Mouse (Mus musculus) limb, embryonic 15.5 days (tissue): ENCODE data around the gene Cbx1. TPM values are rescaled to one million over a fixed set of nuclear protein-coding genes. Genes with fewer than 3 reads are reported as not detected.
A peak's percentile ranks its signal among the peaks of the same experiment; 100 is the strongest.

Source experiments
- ATAC-seq: fragments of 200-750 bp; cut with Nextera tagmentation; 2 replicates; pipeline ENCODE4 v1.8.0; 2017; ENCODE audit warnings: low read depth, moderate TSS enrichment; ENCODE audit not compliant: insufficient number of reproducible peaks, low FRiP score, low TSS enrichment
- H3K27ac ChIP-seq: fragments of 300-500 bp; sonication (generic); 2 replicates; pipeline ENCODE4 v1.5.1; 2015; ENCODE audit warnings: moderate library complexity, mild to moderate bottlenecking, inconsistent platforms
- H3K27me3 ChIP-seq: fragments of 300-500 bp; sonication (generic); 2 replicates; pipeline ENCODE4 v1.6.1; 2015; ENCODE audit warnings: inconsistent platforms
- H3K36me3 ChIP-seq: fragments of 300-500 bp; sonication (generic); 2 replicates; pipeline ENCODE4 v1.6.1; 2015; ENCODE audit warnings: inconsistent platforms
- H3K4me1 ChIP-seq: fragments of 300-500 bp; sonication (generic); 2 replicates; pipeline ENCODE4 v1.6.1; 2015; ENCODE audit warnings: inconsistent platforms
- H3K4me2 ChIP-seq: fragments of 300-500 bp; sonication (generic); 2 replicates; pipeline ENCODE4 v1.6.1; 2015; ENCODE audit warnings: mild to moderate bottlenecking, inconsistent platforms
- H3K4me3 ChIP-seq: fragments of 300-500 bp; sonication (generic); 2 replicates; pipeline ENCODE4 v1.5.1; 2015; ENCODE audit warnings: mild to moderate bottlenecking, inconsistent platforms
- H3K9ac ChIP-seq: fragments of 300-500 bp; sonication (generic); 2 replicates; pipeline ENCODE4 v1.6.1; 2015; ENCODE audit warnings: inconsistent platforms
- H3K9me3 ChIP-seq: fragments of 300-500 bp; sonication (generic); 2 replicates; pipeline ENCODE4 v1.6.1; 2016; ENCODE audit warnings: inconsistent platforms
- WGBS: fragments of 180-500 bp; shearing (Covaris S2); methylation state at CpG from one replicate; pipeline ENCODE4 v1.1.7; 2015; 5-methylcytosine and 5-hydroxymethylcytosine counted together
- polyA plus RNA-seq: library from polyadenylated mRNA; unstranded; fragments of >200 nt; fragmentation: Nextera tagmentation; extraction: Ambion mirVana; gene quantifications from 2 replicates; pipeline ENCODE4 v1.2.1, GENCODE M21; 2015

The Cbx1 gene
- polyA plus RNA-seq, 1 experiment from 2014 or later, result 101 TPM

- no peak overlapping the region for H3K4me3 ChIP-seq
- no peak overlapping the region for H3K4me2 ChIP-seq
- no peaks in the 10 kb centered on the region for H3K9me3 ChIP-seq
- 48% methylated on average over 15 of the region's 15 CpGs for WGBS
- no peak for ATAC-seq
- H3K4me1 ChIP-seq, result 0 out of 2 replicates have a peak, but pooled peaks cover 1% of the 10 kb centered on the region
- peaks cover 3% of the 10 kb centered on the region for H3K36me3 ChIP-seq
- no peak overlapping the region for H3K9ac ChIP-seq
- no peak overlapping the region for H3K27ac ChIP-seq
- peaks cover 5% of the 10 kb centered on the region; the same call in 1 of the 2 replicates for H3K27me3 ChIP-seq
These were observed 26.0 kb upstream of the Cbx1 start for GRCm38 (mm10) chr11:96762742-96763470.

- Histone ChIP-seq H3K36me3 (peaks cover 21% of the 10 kb centered on the region), H3K27me3 (no peaks in the 10 kb centered on the region), H3K27ac (no peak overlapping the region), H3K9me3 (no peaks in the 10 kb centered on the region), H3K4me2 (no peak overlapping the region), H3K9ac (no peak overlapping the region), H3K4me1 (peaks cover 3% of the 10 kb centered on the region; the same call in 1 of the 2 replicates), H3K4me3 (no peak overlapping the region)
- no peak for ATAC-seq
- 43% methylated on average over 13 of the region's 13 CpGs for WGBS
These were observed 24.2 kb upstream of the Cbx1 start for GRCm38 (mm10) chr11:96764511-96765350.

- Histone ChIP-seq H3K4me2 (no peak overlapping the region), H3K36me3 (peaks cover 30% of the 10 kb centered on the region), H3K27me3 (no peaks in the 10 kb centered on the region), H3K4me3 (no peak overlapping the region), H3K9me3 (no peaks in the 10 kb centered on the region), H3K9ac (no peak overlapping the region), H3K4me1 (peaks cover 3% of the 10 kb centered on the region; the same call in 1 of the 2 replicates), H3K27ac (no peak overlapping the region)
- no peak for ATAC-seq
- 69% methylated on average over 7 of the region's 7 CpGs for WGBS
These were observed 23.3 kb upstream of the Cbx1 start for GRCm38 (mm10) chr11:96765645-96766044.

- Histone ChIP-seq H3K4me3 (no peak overlapping the region), H3K4me2 (no peak overlapping the region), H3K27me3 (no peaks in the 10 kb centered on the region), H3K4me1 (peaks cover 3% of the 10 kb centered on the region; the same call in 1 of the 2 replicates), H3K36me3 (peaks cover 39% of the 10 kb centered on the region), H3K9ac (no peak overlapping the region), H3K9me3 (no peaks in the 10 kb centered on the region), H3K27ac (no peak overlapping the region)
- no peak for ATAC-seq
- WGBS, result 75% methylated on average over 12 of the region's 12 CpGs
These were observed 22.4 kb upstream of the Cbx1 start for GRCm38 (mm10) chr11:96766555-96766954.

- Histone ChIP-seq H3K27me3 (no peaks in the 10 kb centered on the region), H3K4me1 (peaks cover 3% of the 10 kb centered on the region; the same call in 1 of the 2 replicates), H3K9ac (no peak overlapping the region), H3K4me3 (no peak overlapping the region), H3K27ac (0 out of 2 replicates have a peak overlapping the region, but pooled peaks have one; percentile 2), H3K9me3 (no peaks in the 10 kb centered on the region), H3K4me2 (no peak overlapping the region), H3K36me3 (peaks cover 45% of the 10 kb centered on the region)
- no peak for ATAC-seq
- WGBS, result 46% methylated on average over 7 of the region's 7 CpGs
These were observed 21.8 kb upstream of the Cbx1 start for GRCm38 (mm10) chr11:96767096-96767495.

- WGBS, result 53% methylated on average over 9 of the region's 9 CpGs
- Histone ChIP-seq H3K4me1 (peaks cover 3% of the 10 kb centered on the region; the same call in 1 of the 2 replicates), H3K36me3 (peaks cover 56% of the 10 kb centered on the region), H3K9me3 (no peaks in the 10 kb centered on the region), H3K27me3 (no peaks in the 10 kb centered on the region), H3K4me3 (no peak overlapping the region), H3K27ac (no peak overlapping the region), H3K9ac (no peak overlapping the region), H3K4me2 (no peak overlapping the region)
- ATAC-seq, result no peak
These were observed 20.7 kb upstream of the Cbx1 start for GRCm38 (mm10) chr11:96768240-96768639.

- 89% methylated on average over 9 of the region's 9 CpGs for WGBS
- Histone ChIP-seq H3K4me3 (no peak overlapping the region), H3K27ac (no peak overlapping the region)
These were observed 17.5 kb upstream of the Cbx1 start for GRCm38 (mm10) chr11:96771274-96771975.

GRCm38 (mm10) chr11:96772413-96772812 lies 16.5 kb upstream of the Cbx1 start:
- Histone ChIP-seq H3K4me3 (no peak overlapping the region), H3K4me1 (peaks cover 13% of the 10 kb centered on the region), H3K27me3 (no peaks in the 10 kb centered on the region), H3K9me3 (no peaks in the 10 kb centered on the region), H3K9ac (no peak overlapping the region), H3K27ac (no peak overlapping the region), H3K4me2 (no peak overlapping the region), H3K36me3 (peaks cover 63% of the 10 kb centered on the region)
- ATAC-seq, result no peak
- 88% methylated on average over 9 of the region's 9 CpGs for WGBS

More at GRCm38 (mm10) chr11:96771274-96771975, 17.5 kb upstream of the Cbx1 start:
- no peak for ATAC-seq
- H3K9me3 ChIP-seq, result no peaks in the 10 kb centered on the region
- peaks cover 7% of the 10 kb centered on the region for H3K4me1 ChIP-seq
- H3K4me2 ChIP-seq, result no peak overlapping the region
- peaks cover 63% of the 10 kb centered on the region for H3K36me3 ChIP-seq
- H3K27me3 ChIP-seq, result no peaks in the 10 kb centered on the region
- H3K9ac ChIP-seq, result no peak overlapping the region

- 81% methylated on average over 3 of the region's 3 CpGs for WGBS
- Histone ChIP-seq H3K9ac (no peak overlapping the region), H3K4me2 (no peak overlapping the region), H3K27ac (no peak overlapping the region), H3K4me1 (peaks cover 11% of the 10 kb centered on the region), H3K9me3 (no peaks in the 10 kb centered on the region), H3K36me3 (peaks cover 44% of the 10 kb centered on the region), H3K4me3 (no peak overlapping the region), H3K27me3 (no peaks in the 10 kb centered on the region)
- ATAC-seq, result no peak
These were observed 14.4 kb upstream of the Cbx1 start for GRCm38 (mm10) chr11:96774536-96774935.

GRCm38 (mm10) chr11:96775063-96775462 lies 13.9 kb upstream of the Cbx1 start:
- WGBS, result 69% methylated on average over 8 of the region's 8 CpGs
- H3K36me3 ChIP-seq, result peaks cover 39% of the 10 kb centered on the region
- no peaks in the 10 kb centered on the region for H3K9me3 ChIP-seq
- ATAC-seq, result no peak
- H3K9ac ChIP-seq, result no peak overlapping the region
- H3K27ac ChIP-seq, result no peak overlapping the region
- H3K4me2 ChIP-seq, result no peak overlapping the region
- H3K4me1 ChIP-seq, result peaks cover 11% of the 10 kb centered on the region
- no peak overlapping the region for H3K4me3 ChIP-seq
- H3K27me3 ChIP-seq, result no peaks in the 10 kb centered on the region

- Histone ChIP-seq H3K4me2 (no peak overlapping the region), H3K27ac (no peak overlapping the region), H3K4me1 (peaks cover 11% of the 10 kb centered on the region), H3K4me3 (no peak overlapping the region), H3K9me3 (no peaks in the 10 kb centered on the region), H3K27me3 (no peaks in the 10 kb centered on the region), H3K36me3 (peaks cover 33% of the 10 kb centered on the region), H3K9ac (no peak overlapping the region)
- 58% methylated on average over 7 of the region's 7 CpGs for WGBS
- ATAC-seq, result no peak
These were observed 13.3 kb upstream of the Cbx1 start for GRCm38 (mm10) chr11:96775665-96776064.
